Mouse (Mus musculus): ENCODE measurements around the gene Ankzf1. TPM values are rescaled to one million over a fixed set of nuclear protein-coding genes. Genes with fewer than 3 reads are reported as not detected.

Ankzf1 gene
- polyA plus RNA-seq, 1 experiment from 2014 or later = 21.6 TPM

GRCm38 (mm10) chr1:75179334-75180104, 12.4 kb upstream of the Ankzf1 start:
- H3K9me3 ChIP-seq = no peaks in the 10 kb centered on the region
- H3K27ac ChIP-seq = peak overlapping the region; percentile 88
- H3K4me1 ChIP-seq (replicated peaks) = peaks cover 34% of the 10 kb centered on the region
- 11% methylated on average over 23 of the region's 23 CpGs for WGBS
- peak; percentile 6 for DNase-seq (ENCODE audit: low spot score)
- no peaks in the 10 kb centered on the region for H3K27me3 ChIP-seq (ENCODE audit: insufficient read depth, poor library complexity, severe bottlenecking)
- peak overlapping the region; percentile 73 for H3K4me3 ChIP-seq
- H3K36me3 ChIP-seq = peaks cover 68% of the 10 kb centered on the region

GRCm38 (mm10) chr1:75180105-75180590, 11.8 kb upstream of the Ankzf1 start, which contains the start of gene Abcb6:
Gene Abcb6, minus strand, starts transcription at chr1:75180392.
- WGBS = under 1% methylated on average over 31 of the region's 31 CpGs
- peak within 1 kb of the TSS; percentile 88 for H3K27ac ChIP-seq
- H3K9me3 ChIP-seq = no peaks in the 10 kb centered on the region
- H3K4me3 ChIP-seq = peak within 1 kb of the TSS; percentile 73
- H3K4me1 ChIP-seq (replicated peaks) = peaks cover 34% of the 10 kb centered on the region
- peak; percentile 94 for DNase-seq (ENCODE audit: low spot score)
- H3K27me3 ChIP-seq (ENCODE audit: insufficient read depth, poor library complexity, severe bottlenecking) = no peaks in the 10 kb centered on the region
- peaks cover 68% of the 10 kb centered on the region for H3K36me3 ChIP-seq

GRCm38 (mm10) chr1:75180741-75181140, 11.2 kb upstream of the Ankzf1 start:
- H3K27me3 ChIP-seq (ENCODE audit: insufficient read depth, poor library complexity, severe bottlenecking) = no peaks in the 10 kb centered on the region
- no peaks in the 10 kb centered on the region for H3K9me3 ChIP-seq
- 39% methylated on average over 7 of the region's 7 CpGs for WGBS
- H3K36me3 ChIP-seq = peaks cover 68% of the 10 kb centered on the region
- peak overlapping the region; percentile 88 for H3K27ac ChIP-seq
- H3K4me3 ChIP-seq = peak overlapping the region; percentile 73
- no peak for DNase-seq (ENCODE audit: low spot score)
- peaks cover 34% of the 10 kb centered on the region for H3K4me1 ChIP-seq (replicated peaks)

DNA sequence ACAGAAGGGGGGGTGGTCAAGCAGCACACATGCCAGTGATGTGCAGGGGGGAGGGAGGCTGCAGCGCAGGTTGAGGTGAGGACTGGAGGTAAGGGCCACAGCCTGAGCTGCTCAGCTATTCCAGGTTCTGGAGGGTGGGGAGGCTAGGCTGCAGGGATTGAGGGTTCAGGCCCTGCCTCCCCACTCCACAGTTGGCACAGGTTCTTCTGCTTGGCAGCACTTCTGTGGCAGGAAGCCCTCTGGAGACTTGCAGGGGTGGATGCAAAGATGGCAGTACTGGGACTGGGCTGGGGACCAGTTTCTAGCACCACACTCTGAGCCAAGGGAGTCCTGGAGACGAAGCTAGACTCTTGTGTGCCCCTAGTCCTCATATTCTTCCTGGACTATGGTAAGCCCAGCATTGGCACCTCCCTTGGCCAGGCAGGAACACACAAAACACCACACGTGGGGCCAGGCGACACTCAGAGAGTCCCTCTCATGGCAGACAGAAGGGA, 10.5 kb upstream of the Ankzf1 start:
- Histone ChIP-seq H3K9me3 (no peaks in the 10 kb centered on the region), H3K27me3 (ENCODE audit: insufficient read depth, poor library complexity, severe bottlenecking) (no peaks in the 10 kb centered on the region), H3K27ac (no peak overlapping the region), H3K36me3 (peaks cover 68% of the 10 kb centered on the region), H3K4me3 (no peak overlapping the region), H3K4me1 (replicated peaks) (peaks cover 34% of the 10 kb centered on the region)
- 88% methylated on average over 4 of the region's 4 CpGs for WGBS
- no peak for DNase-seq (ENCODE audit: low spot score)

DNA sequence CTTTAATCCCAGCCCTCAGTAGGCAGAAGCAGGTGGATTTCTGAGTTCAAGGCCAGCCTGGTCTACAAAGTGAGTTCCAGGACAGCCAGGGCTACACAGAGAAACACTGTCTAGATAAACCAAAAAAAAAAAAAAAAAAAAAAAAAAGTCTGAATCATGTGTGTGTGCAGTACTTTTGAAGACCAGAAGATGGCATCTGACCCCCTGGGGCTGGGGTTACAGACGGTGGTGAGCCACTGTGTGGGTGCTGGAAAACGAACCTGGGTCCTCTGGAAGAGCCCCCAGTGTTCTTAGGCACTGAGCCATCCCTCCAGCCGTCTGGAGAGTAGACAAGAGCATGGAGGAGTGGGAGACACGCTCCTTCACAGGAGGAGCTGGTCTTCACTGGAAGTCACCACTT, 9.8 kb upstream of the Ankzf1 start:
- H3K36me3 ChIP-seq = peaks cover 67% of the 10 kb centered on the region

DNA sequence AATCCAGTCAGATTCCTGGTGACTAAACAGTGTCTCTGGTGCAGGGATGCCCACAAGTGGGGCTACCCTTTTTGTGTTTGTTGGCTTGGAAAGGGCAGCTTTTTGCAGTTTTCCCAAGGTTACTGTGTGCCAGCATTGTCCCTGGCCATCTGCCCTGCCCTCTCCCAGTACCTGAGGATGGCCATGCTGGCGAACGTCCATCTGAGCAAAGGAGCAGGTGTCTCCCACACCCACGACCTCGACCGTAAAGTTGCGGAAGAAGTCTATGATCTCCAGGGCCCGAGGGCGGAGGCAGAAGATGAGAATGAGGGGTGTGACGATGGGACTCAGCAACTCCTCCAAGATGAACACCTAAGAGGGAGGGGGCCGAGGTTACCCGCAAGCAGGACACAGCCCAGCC, 6.5 kb upstream of the Ankzf1 start:
- WGBS = 92% methylated on average over 11 of the region's 11 CpGs
- DNase-seq (ENCODE audit: low spot score) = no peak

More for the DNA sequence above, 9.8 kb upstream of the Ankzf1 start:
- H3K27ac ChIP-seq = no peak overlapping the region
- H3K9me3 ChIP-seq = no peaks in the 10 kb centered on the region
- no peaks in the 10 kb centered on the region for H3K27me3 ChIP-seq (ENCODE audit: insufficient read depth, poor library complexity, severe bottlenecking)
- WGBS = 70% methylated on average over 4 of the region's 4 CpGs
- H3K4me3 ChIP-seq = no peak overlapping the region
- DNase-seq (ENCODE audit: low spot score) = no peak
- H3K4me1 ChIP-seq (replicated peaks) = peaks cover 34% of the 10 kb centered on the region

DNA sequence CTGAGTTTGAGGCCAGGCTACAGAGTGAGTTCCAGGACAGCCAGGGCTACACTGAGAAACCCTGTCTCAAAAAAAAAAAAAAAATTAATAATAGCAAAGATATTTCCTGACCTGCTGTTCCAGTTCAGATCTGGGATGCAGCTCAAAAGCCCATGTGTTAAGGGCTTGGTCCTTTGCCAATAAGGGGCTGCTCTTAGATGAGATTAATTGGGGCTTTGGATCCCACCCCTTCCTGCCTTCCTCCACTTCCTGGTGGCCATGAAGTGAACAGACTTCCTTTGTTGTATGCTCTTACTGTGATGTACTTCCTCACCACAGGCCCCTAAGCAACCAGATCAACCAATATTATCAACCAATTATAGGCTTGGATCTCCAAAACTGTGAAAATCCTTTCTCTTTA, 4.8 kb upstream of the Ankzf1 start:
- Histone ChIP-seq H3K9me3 (no peaks in the 10 kb centered on the region), H3K4me3 (no peak overlapping the region), H3K27ac (no peak overlapping the region), H3K27me3 (ENCODE audit: insufficient read depth, poor library complexity, severe bottlenecking) (no peaks in the 10 kb centered on the region), H3K4me1 (replicated peaks) (peaks cover 16% of the 10 kb centered on the region), H3K36me3 (peaks cover 54% of the 10 kb centered on the region)
- no peak for DNase-seq (ENCODE audit: low spot score)

More for the DNA sequence above, 6.5 kb upstream of the Ankzf1 start:
- no peaks in the 10 kb centered on the region for H3K9me3 ChIP-seq
- peaks cover 11% of the 10 kb centered on the region for H3K4me1 ChIP-seq (replicated peaks)
- no peak overlapping the region for H3K27ac ChIP-seq
- H3K27me3 ChIP-seq (ENCODE audit: insufficient read depth, poor library complexity, severe bottlenecking) = no peaks in the 10 kb centered on the region
- no peak overlapping the region for H3K4me3 ChIP-seq
- peaks cover 68% of the 10 kb centered on the region for H3K36me3 ChIP-seq

DNA sequence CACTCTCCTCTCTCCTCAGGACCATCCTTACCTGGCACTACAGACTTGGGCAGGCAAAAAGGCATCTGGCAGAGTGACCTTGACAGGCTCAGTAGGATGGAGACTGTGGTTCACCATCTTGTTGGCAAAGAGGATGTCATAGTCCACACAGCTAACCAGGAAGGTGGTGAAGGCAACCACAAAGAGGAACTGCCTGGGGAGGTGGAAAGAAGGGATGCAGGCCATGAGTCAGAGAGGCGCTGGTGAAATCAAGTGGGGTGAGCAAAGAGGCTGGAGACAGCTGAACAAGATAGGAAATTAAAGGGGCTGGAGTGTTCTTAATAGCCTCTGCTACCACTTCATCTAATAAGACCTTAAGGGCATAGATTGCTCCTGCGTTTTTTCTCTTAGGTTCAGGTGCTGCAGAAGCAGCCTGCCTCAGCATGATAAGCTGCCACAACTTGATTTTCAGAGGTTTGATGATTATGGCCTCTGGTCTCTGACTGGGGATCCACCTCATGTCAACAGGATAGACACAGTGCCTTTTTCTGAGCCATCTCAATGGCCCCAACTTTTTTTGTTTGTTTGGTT, 4.0 kb upstream of the Ankzf1 start:
- Histone ChIP-seq H3K4me3 (no peak overlapping the region), H3K27ac (no peak overlapping the region), H3K27me3 (ENCODE audit: insufficient read depth, poor library complexity, severe bottlenecking) (no peaks in the 10 kb centered on the region), H3K9me3 (no peaks in the 10 kb centered on the region), H3K36me3 (peaks cover 45% of the 10 kb centered on the region), H3K4me1 (replicated peaks) (peaks cover 23% of the 10 kb centered on the region)
- 91% methylated on average over 2 of the region's 2 CpGs for WGBS
- DNase-seq (ENCODE audit: low spot score) = no peak

- Histone ChIP-seq H3K36me3 (peaks cover 34% of the 10 kb centered on the region), H3K27ac (no peak overlapping the region), H3K4me3 (peak overlapping the region; percentile 89; the same call in 1 of the 2 replicates), H3K4me1 (replicated peaks) (peaks cover 31% of the 10 kb centered on the region), H3K9me3 (no peaks in the 10 kb centered on the region), H3K27me3 (ENCODE audit: insufficient read depth, poor library complexity, severe bottlenecking) (no peaks in the 10 kb centered on the region)
- no peak for DNase-seq (ENCODE audit: low spot score)
- WGBS = 72% methylated on average over 2 of the region's 2 CpGs
Observed at GRCm38 (mm10) chr1:75190577-75190976, 1.4 kb upstream of the Ankzf1 start.

DNA sequence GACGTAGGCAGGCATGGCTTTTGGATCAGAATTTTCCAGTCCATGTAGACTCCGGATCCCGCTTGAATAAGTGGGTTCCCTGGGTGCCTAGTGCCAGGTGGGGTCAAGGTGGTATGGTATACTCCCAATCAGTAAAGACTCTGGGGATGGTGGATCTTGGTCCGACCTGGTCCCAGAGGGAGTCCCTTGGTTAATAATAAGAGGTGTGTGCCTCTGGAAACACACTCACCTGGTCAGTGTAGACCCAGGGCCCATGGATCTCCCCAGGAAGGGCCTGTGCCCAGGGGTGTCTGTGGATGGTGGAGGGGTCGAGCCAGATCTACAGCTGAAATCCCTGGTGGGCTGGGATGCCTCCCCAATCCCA, 711 bp upstream of the Ankzf1 start:
- Histone ChIP-seq H3K4me3 (peak overlapping the region; percentile 89), H3K4me1 (replicated peaks) (peaks cover 31% of the 10 kb centered on the region), H3K36me3 (peaks cover 34% of the 10 kb centered on the region), H3K27ac (peak overlapping the region; percentile 91), H3K27me3 (ENCODE audit: insufficient read depth, poor library complexity, severe bottlenecking) (no peaks in the 10 kb centered on the region), H3K9me3 (no peaks in the 10 kb centered on the region)
- DNase-seq (ENCODE audit: low spot score) = no peak
- WGBS = 45% methylated on average over 5 of the region's 5 CpGs

- H3K36me3 ChIP-seq = peaks cover 34% of the 10 kb centered on the region
- peak overlapping the region; percentile 91 for H3K27ac ChIP-seq
- H3K9me3 ChIP-seq = no peaks in the 10 kb centered on the region
- WGBS = under 1% methylated on average over 19 of the region's 19 CpGs
- no peak for DNase-seq (ENCODE audit: low spot score)
- H3K4me3 ChIP-seq = peak overlapping the region; percentile 89
- H3K27me3 ChIP-seq (ENCODE audit: insufficient read depth, poor library complexity, severe bottlenecking) = no peaks in the 10 kb centered on the region
- H3K4me1 ChIP-seq (replicated peaks) = peaks cover 31% of the 10 kb centered on the region
Observed at GRCm38 (mm10) chr1:75192452-75192851, 501 bp downstream of the Ankzf1 start.

GRCm38 (mm10) chr1:75201236-75201635, 9.3 kb downstream of the Ankzf1 start:
- no peak overlapping the region for H3K27ac ChIP-seq
- 90% methylated on average over 1 of the region's 1 CpGs for WGBS
- peaks cover 41% of the 10 kb centered on the region for H3K36me3 ChIP-seq
- H3K9me3 ChIP-seq = no peaks in the 10 kb centered on the region
- DNase-seq (ENCODE audit: low spot score) = no peak
- H3K4me3 ChIP-seq = no peak overlapping the region
- H3K27me3 ChIP-seq (ENCODE audit: insufficient read depth, poor library complexity, severe bottlenecking) = no peaks in the 10 kb centered on the region
- H3K4me1 ChIP-seq (replicated peaks) = no peaks in the 10 kb centered on the region
